Mouse (Mus musculus): ENCODE measurements around the gene Hvcn1.
A peak's percentile ranks its signal among the peaks of the same experiment; 100 is the strongest.
"Not testable (repeated sequence)": the region's sequence is repeated elsewhere in the genome, so short reads cannot be mapped to it uniquely, and the experiment has no call there.

Gene Hvcn1

GRCm38 (mm10) chr5:122201904-122202303, 4.7 kb upstream of the Hvcn1 start:
- no peak for DNase-seq (ENCODE audit: low read depth, low spot score)

- no peak for DNase-seq (ENCODE audit: low read depth, low spot score)
Observed at GRCm38 (mm10) chr5:122204180-122204579, 2.4 kb upstream of the Hvcn1 start.

- DNase-seq (ENCODE audit: low read depth, low spot score): peak; percentile 40
Observed at GRCm38 (mm10) chr5:122208909-122209308, 2.3 kb downstream of the Hvcn1 start.

GRCm38 (mm10) chr5:122209591-122210368, 3.2 kb downstream of the Hvcn1 start:
- DNase-seq (ENCODE audit: low read depth, low spot score): peak; percentile 61

- no peak for DNase-seq (ENCODE audit: low read depth, low spot score)
Observed at GRCm38 (mm10) chr5:122210890-122211289, 4.3 kb downstream of the Hvcn1 start.

GRCm38 (mm10) chr5:122212125-122212524, 5.5 kb downstream of the Hvcn1 start:
- DNase-seq (ENCODE audit: low read depth, low spot score): no peak

GRCm38 (mm10) chr5:122212820-122213219, 6.2 kb downstream of the Hvcn1 start:
- DNase-seq (ENCODE audit: low read depth, low spot score): not testable (repeated sequence)

GRCm38 (mm10) chr5:122213861-122214260, 7.3 kb downstream of the Hvcn1 start:
- no peak for DNase-seq (ENCODE audit: low read depth, low spot score)

GRCm38 (mm10) chr5:122217636-122218035, 11.0 kb downstream of the Hvcn1 start:
- DNase-seq (ENCODE audit: low read depth, low spot score): peak; percentile 51

- DNase-seq (ENCODE audit: low read depth, low spot score): no peak
Observed at GRCm38 (mm10) chr5:122218109-122218905, 11.7 kb downstream of the Hvcn1 start.

- DNase-seq (ENCODE audit: low read depth, low spot score): peak; percentile 39
Observed at GRCm38 (mm10) chr5:122218928-122219327, 12.3 kb downstream of the Hvcn1 start.

- peak; percentile 92 for DNase-seq (ENCODE audit: low read depth, low spot score)
Observed at GRCm38 (mm10) chr5:122219655-122220629, 13.3 kb downstream of the Hvcn1 start.

GRCm38 (mm10) chr5:122221085-122221484, 14.5 kb downstream of the Hvcn1 start:
- DNase-seq (ENCODE audit: low read depth, low spot score): no peak

- no peak for DNase-seq (ENCODE audit: low read depth, low spot score)
Observed at GRCm38 (mm10) chr5:122224291-122224690, 17.7 kb downstream of the Hvcn1 start.

- DNase-seq (ENCODE audit: low read depth, low spot score): peak; percentile 49
Observed at GRCm38 (mm10) chr5:122228271-122228765, 21.7 kb downstream of the Hvcn1 start.

- DNase-seq (ENCODE audit: low read depth, low spot score): no peak
Observed at GRCm38 (mm10) chr5:122228772-122229171, 22.2 kb downstream of the Hvcn1 start.

GRCm38 (mm10) chr5:122230816-122231215, 24.2 kb downstream of the Hvcn1 start:
- DNase-seq (ENCODE audit: low read depth, low spot score): no peak

GRCm38 (mm10) chr5:122231431-122231830, 24.8 kb downstream of the Hvcn1 start:
- DNase-seq (ENCODE audit: low read depth, low spot score): peak; percentile 59

- peak; percentile 51 for DNase-seq (ENCODE audit: low read depth, low spot score)
Observed at GRCm38 (mm10) chr5:122232004-122232403, 25.4 kb downstream of the Hvcn1 start.

- DNase-seq (ENCODE audit: low read depth, low spot score): peak; percentile 87
Observed at GRCm38 (mm10) chr5:122233077-122233581, 26.5 kb downstream of the Hvcn1 start.

- DNase-seq (ENCODE audit: low read depth, low spot score): peak; percentile 91
Observed at GRCm38 (mm10) chr5:122233695-122234094, 27.1 kb downstream of the Hvcn1 start.
